Mouse (Mus musculus) spleen, adult 2 months (tissue): ENCODE results near the gene Sec63.

Source experiments
- CTCF ChIP-seq: fragments of 200-500 bp; IDR thresholded peaks from 2 replicates; pipeline ENCODE4 v1.5.1; 2011; ENCODE audit warnings: mild to moderate bottlenecking, inconsistent platforms; ENCODE audit not compliant: insufficient read depth, insufficient read length, insufficient replicate concordance; ENCODE audit errors: extremely low read depth
- POLR2A ChIP-seq: fragments of 200-500 bp; IDR thresholded peaks from 2 replicates; pipeline ENCODE4 v1.6.1; 2011; ENCODE audit warnings: low read depth, low read length, inconsistent platforms

DNA sequence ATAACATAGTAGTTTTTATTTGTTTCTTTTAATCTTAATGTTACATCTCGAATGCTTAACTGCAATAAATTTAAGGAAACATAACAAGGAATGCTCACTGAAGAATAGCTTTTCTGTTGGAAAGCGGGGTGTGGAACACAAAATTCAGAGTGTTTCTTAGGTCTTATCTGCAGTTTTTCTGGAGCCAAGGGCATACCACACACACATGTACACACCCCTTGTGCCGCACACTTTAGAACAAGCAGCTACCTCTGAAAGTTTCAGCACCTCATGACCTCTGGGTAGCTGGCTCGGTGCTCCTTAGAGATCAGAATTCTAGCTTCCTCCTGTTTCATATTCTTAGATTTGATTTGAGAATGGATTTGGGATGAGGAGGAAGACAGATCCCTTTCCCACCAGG, 101.5 kb downstream of the Sec63 start:
- TF ChIP-seq POLR2A (no peak), CTCF (no peak)
